Mouse (Mus musculus) splenic B cell, adult 2 months (primary cell): Measurements from ENCODE around the gene Hectd2.

Source experiments
- DNase-seq: peaks from one replicate; pipeline ENCODE4 v3.0.0-alpha.2; 2011; ENCODE audit warnings: low read depth, low spot score
- H3K27me3 ChIP-seq: 2 replicates; pipeline ENCODE4 v1.6.1; 2012; ENCODE audit warnings: mild to moderate bottlenecking, low read length, moderate library complexity, mixed read lengths; ENCODE audit not compliant: control insufficient read depth, poor library complexity, insufficient read depth, severe bottlenecking
- H3K36me3 ChIP-seq: 2 replicates; pipeline ENCODE4 v1.6.1; 2012; ENCODE audit warnings: mild to moderate bottlenecking, low read length, moderate library complexity, mixed read lengths; ENCODE audit not compliant: control insufficient read depth, poor library complexity, insufficient read depth, severe bottlenecking

Gene Hectd2

GRCm38 (mm10) chr19:36602535-36603312 lies 48.3 kb downstream of the Hectd2 start:
- no peaks in the 10 kb centered on the region for H3K27me3 ChIP-seq
- DNase-seq: no peak
- H3K36me3 ChIP-seq: no peaks in the 10 kb centered on the region

- Histone ChIP-seq H3K27me3 (no peaks in the 10 kb centered on the region), H3K36me3 (no peaks in the 10 kb centered on the region)
- no peak for DNase-seq
Measured at GRCm38 (mm10) chr19:36606270-36606669, 51.8 kb downstream of the Hectd2 start.

GRCm38 (mm10) chr19:36609229-36609628 lies 54.8 kb downstream of the Hectd2 start:
- Histone ChIP-seq H3K36me3 (no peaks in the 10 kb centered on the region), H3K27me3 (no peaks in the 10 kb centered on the region)
- peak; percentile 2 for DNase-seq

GRCm38 (mm10) chr19:36610309-36610708 lies 55.9 kb downstream of the Hectd2 start:
- no peaks in the 10 kb centered on the region for H3K27me3 ChIP-seq
- H3K36me3 ChIP-seq: no peaks in the 10 kb centered on the region
- DNase-seq: no peak

- Histone ChIP-seq H3K36me3 (no peaks in the 10 kb centered on the region), H3K27me3 (no peaks in the 10 kb centered on the region)
- DNase-seq: no peak
Measured at GRCm38 (mm10) chr19:36625906-36626305, 71.5 kb downstream of the Hectd2 start.

- H3K27me3 ChIP-seq: no peaks in the 10 kb centered on the region
- no peaks in the 10 kb centered on the region for H3K36me3 ChIP-seq
- no peak for DNase-seq
Measured at GRCm38 (mm10) chr19:36626881-36627280, 72.4 kb downstream of the Hectd2 start.

GRCm38 (mm10) chr19:36629394-36629910 lies 75.0 kb downstream of the Hectd2 start:
- H3K27me3 ChIP-seq: no peaks in the 10 kb centered on the region
- DNase-seq: no peak
- H3K36me3 ChIP-seq: no peaks in the 10 kb centered on the region

GRCm38 (mm10) chr19:36630361-36630760 lies 75.9 kb downstream of the Hectd2 start:
- no peak for DNase-seq
- H3K36me3 ChIP-seq: no peaks in the 10 kb centered on the region

GRCm38 (mm10) chr19:36634771-36635170 lies 80.3 kb downstream of the Hectd2 start:
- Histone ChIP-seq H3K36me3 (no peaks in the 10 kb centered on the region), H3K27me3 (no peaks in the 10 kb centered on the region)
- no peak for DNase-seq

More at GRCm38 (mm10) chr19:36630361-36630760, 75.9 kb downstream of the Hectd2 start:
- no peaks in the 10 kb centered on the region for H3K27me3 ChIP-seq

- no peak for DNase-seq
- H3K36me3 ChIP-seq: no peaks in the 10 kb centered on the region
Measured at GRCm38 (mm10) chr19:36637223-36637622, 82.8 kb downstream of the Hectd2 start.

GRCm38 (mm10) chr19:36637948-36638587 lies 83.6 kb downstream of the Hectd2 start:
- no peaks in the 10 kb centered on the region for H3K36me3 ChIP-seq
- DNase-seq: no peak
- H3K27me3 ChIP-seq: no peaks in the 10 kb centered on the region

More at GRCm38 (mm10) chr19:36637223-36637622, 82.8 kb downstream of the Hectd2 start:
- no peaks in the 10 kb centered on the region for H3K27me3 ChIP-seq

GRCm38 (mm10) chr19:36639072-36639471 lies 84.6 kb downstream of the Hectd2 start:
- Histone ChIP-seq H3K36me3 (no peaks in the 10 kb centered on the region), H3K27me3 (no peaks in the 10 kb centered on the region)
- DNase-seq: no peak

- H3K27me3 ChIP-seq: no peaks in the 10 kb centered on the region
- no peaks in the 10 kb centered on the region for H3K36me3 ChIP-seq
- DNase-seq: no peak
Measured at GRCm38 (mm10) chr19:36641128-36641527, 86.7 kb downstream of the Hectd2 start.

GRCm38 (mm10) chr19:36645308-36645889 lies 91.0 kb downstream of the Hectd2 start:
- DNase-seq: no peak
- Histone ChIP-seq H3K36me3 (no peaks in the 10 kb centered on the region), H3K27me3 (no peaks in the 10 kb centered on the region)
